Mouse (Mus musculus) liver, embryonic 14.5 days (tissue): ENCODE measurements at regions not wholly inside any gene's neighbourhood (a gene's known extent, or its start where the extent isn't known, plus 50 kb on each side); places are given as distances from the start of the nearest gene placed in this dataset.
"Not testable (repeated sequence)": the region's sequence is repeated elsewhere in the genome, so short reads cannot be mapped to it uniquely, and the experiment has no call there.

Experiments
- ATAC-seq: fragments of 200-750 bp; cut with Nextera tagmentation; 2 replicates; pipeline ENCODE4 v1.8.0; 2017; ENCODE audit warnings: moderate number of reproducible peaks, mild to moderate bottlenecking, moderate library complexity; ENCODE audit not compliant: insufficient read depth
- DNase-seq, 3 experiments: peaks; one replicate each; pipeline ENCODE4 v3.0.0-alpha.2; 2012 to 2013; ENCODE audit warnings: low read depth in 3 of 3, low spot score in 3 of 3
- H3K27ac ChIP-seq: fragments of 300-500 bp; sonication (generic); 2 replicates; pipeline ENCODE4 v1.5.1; 2014; ENCODE audit warnings: moderate library complexity, mild to moderate bottlenecking, control low read depth, inconsistent platforms
- H3K27me3 ChIP-seq: fragments of 300-500 bp; sonication (generic); 2 replicates; pipeline ENCODE4 v1.6.1; 2014; ENCODE audit warnings: mild to moderate bottlenecking, low read length, moderate library complexity; ENCODE audit not compliant: control insufficient read depth, insufficient read depth
- H3K36me3 ChIP-seq: fragments of 300-500 bp; sonication (generic); replicated peaks from 2 replicates; pipeline ENCODE4 v1.6.1; 2014; ENCODE audit warnings: low read depth; ENCODE audit not compliant: control insufficient read depth, insufficient read depth
- H3K4me1 ChIP-seq, 2 experiments: fragments of 200-500 bp in 1 of 2; fragments of 300-500 bp in 1 of 2; sonication (generic) in 1 of 2; replicated peaks; 2 replicates each; pipeline ENCODE4 v1.6.1; 2012 to 2014; ENCODE audit warnings: antibody characterized with exemption in 1 of 2, inconsistent platforms in 1 of 2, low read length in 1 of 2; ENCODE audit not compliant: control insufficient read depth in 2 of 2, insufficient read depth in 2 of 2
- H3K4me2 ChIP-seq: fragments of 300-500 bp; sonication (generic); 2 replicates; pipeline ENCODE4 v1.6.1; 2014; ENCODE audit warnings: low read depth, mild to moderate bottlenecking, control low read depth, moderate library complexity
- H3K4me3 ChIP-seq, 2 experiments: fragments of 200-500 bp in 1 of 2; fragments of 300-500 bp in 1 of 2; sonication (generic) in 1 of 2; 2 replicates each; pipeline ENCODE4 v1.5.1; 2012 to 2014; ENCODE audit warnings: low read depth in 2 of 2, low read length in 2 of 2, mild to moderate bottlenecking in 2 of 2, control low read depth in 1 of 2, inconsistent platforms in 1 of 2, moderate library complexity in 1 of 2; ENCODE audit not compliant: insufficient read depth in 1 of 2
- H3K9ac ChIP-seq: fragments of 300-500 bp; sonication (generic); replicated peaks from 2 replicates; pipeline ENCODE4 v1.6.1; 2014; ENCODE audit warnings: mild to moderate bottlenecking, control low read depth, moderate library complexity
- H3K9me3 ChIP-seq: fragments of 300-500 bp; sonication (generic); 2 replicates; pipeline ENCODE4 v1.6.1; 2016; ENCODE audit warnings: low read length, mixed read lengths; ENCODE audit not compliant: control insufficient read depth
- CTCF ChIP-seq: IDR thresholded peaks from 2 replicates; pipeline ENCODE4 v1.5.1; 2016; ENCODE audit warnings: antibody characterized with exemption, low read depth, control low read depth
- EP300 ChIP-seq: IDR thresholded peaks from 2 replicates; pipeline ENCODE4 v1.6.1; 2016; ENCODE audit warnings: antibody characterized with exemption, low read depth
- WGBS: fragments of 180-500 bp; shearing (Covaris S2); extraction: QIAGEN DNeasy Blood & Tissue Kit; methylation state at CpG from one replicate; pipeline ENCODE4 v1.1.7; 2014; ENCODE audit not compliant: insufficient replicate concordance; 5-methylcytosine and 5-hydroxymethylcytosine counted together

DNA sequence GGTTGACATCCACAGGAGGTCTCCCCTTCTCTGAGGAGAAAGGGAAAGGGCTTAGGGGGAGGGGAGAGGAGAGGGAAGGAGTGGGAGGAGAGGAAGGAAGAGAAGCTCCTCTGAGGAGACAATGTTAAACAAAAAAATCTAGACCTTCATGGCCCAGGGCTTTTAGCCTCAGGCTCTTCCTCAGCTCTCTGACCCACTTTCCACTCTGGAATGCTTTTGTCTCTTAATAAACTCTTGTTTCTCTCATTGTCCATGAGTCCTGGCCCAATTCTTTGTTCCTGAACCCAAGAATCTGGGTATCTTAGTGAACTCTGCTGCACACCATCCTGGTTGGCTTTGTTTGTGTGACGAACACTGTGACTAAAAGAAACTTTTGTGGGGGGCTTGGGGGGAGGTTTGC, 325.0 kb downstream of the Eipr1 start:
- TF ChIP-seq CTCF = no peak
- TF ChIP-seq EP300 = no peak
- Histone ChIP-seq H3K4me3 (no peak overlapping the region), H3K27ac (no peak overlapping the region), H3K36me3 (no peaks in the 10 kb centered on the region), H3K4me2 (no peak overlapping the region), H3K9ac (no peak overlapping the region), H3K4me1 (no peaks in the 10 kb centered on the region), H3K27me3 (no peaks in the 10 kb centered on the region), H3K9me3 (no peaks in the 10 kb centered on the region)
- WGBS = 43% methylated on average over 1 of the region's 1 CpGs
- no peak for DNase-seq
- no peak for ATAC-seq

DNA sequence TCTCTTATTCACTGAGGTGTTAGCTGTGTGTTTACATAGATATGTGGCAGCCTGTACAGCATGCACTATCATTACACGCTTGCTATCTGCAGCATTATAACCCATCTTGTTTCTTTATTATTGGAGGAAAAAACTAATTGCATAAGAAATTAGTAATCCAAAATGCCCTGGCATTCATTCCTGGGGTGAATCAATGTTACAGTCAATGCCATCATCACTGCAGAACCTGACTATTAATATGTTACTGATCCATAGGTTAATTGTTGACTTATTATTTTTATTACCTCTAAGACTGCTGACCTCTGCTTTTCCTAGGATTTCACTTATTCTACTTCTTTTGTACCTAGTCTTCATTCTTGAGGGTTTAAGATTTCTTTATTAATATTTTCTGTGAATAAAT, 327.4 kb downstream of the Eipr1 start:
- Histone ChIP-seq H3K27me3 (no peaks in the 10 kb centered on the region), H3K36me3 (no peaks in the 10 kb centered on the region), H3K9me3 (no peaks in the 10 kb centered on the region), H3K9ac (no peak overlapping the region), H3K27ac (no peak overlapping the region), H3K4me1 (no peaks in the 10 kb centered on the region), H3K4me3 (no peak overlapping the region), H3K4me2 (no peak overlapping the region)
- WGBS = 67% methylated on average over 1 of the region's 1 CpGs
- no peak for TF ChIP-seq CTCF
- TF ChIP-seq EP300 = no peak
- ATAC-seq (no peak), DNase-seq (no peak)

DNA sequence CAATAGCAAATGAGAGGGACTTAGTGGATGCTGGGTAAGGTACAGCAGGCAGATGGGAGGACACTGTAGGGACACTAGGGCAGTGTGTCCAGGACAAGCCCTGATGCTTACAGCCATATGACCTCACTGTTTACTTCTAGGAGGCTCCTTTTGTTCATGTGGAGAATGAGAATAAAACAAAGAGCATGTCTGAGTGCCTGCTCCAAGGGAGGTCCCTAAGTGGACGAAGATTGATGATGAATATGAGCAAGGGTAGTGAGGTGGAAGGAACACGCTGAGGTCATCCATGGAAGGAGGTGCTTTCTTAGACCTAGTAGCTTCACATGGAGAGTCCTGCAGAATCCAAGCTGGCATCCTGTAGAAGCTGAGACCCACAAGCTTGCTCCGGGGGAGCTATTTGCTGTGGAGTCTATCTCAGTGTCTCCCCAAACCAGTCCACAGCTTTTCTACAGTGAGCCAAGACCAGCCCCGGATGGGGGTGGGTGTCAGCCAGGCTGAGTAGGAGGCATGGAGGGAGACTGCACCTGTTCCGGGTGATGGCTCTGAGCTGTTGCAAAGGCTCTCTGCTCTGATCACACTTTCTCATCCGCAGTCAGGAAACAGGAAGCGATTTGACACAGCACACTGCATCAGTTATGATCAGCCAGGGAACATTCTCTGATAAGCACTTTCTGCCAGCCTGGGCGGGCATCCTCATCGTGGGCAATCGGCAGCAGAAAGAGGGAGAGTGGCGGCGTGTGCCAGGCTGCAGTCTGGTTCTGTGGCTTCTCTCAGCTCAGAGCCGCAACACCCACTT, 332.0 kb downstream of the Eipr1 start:
- H3K9ac ChIP-seq = no peak overlapping the region
- H3K36me3 ChIP-seq = no peaks in the 10 kb centered on the region
- 30% methylated on average over 13 of the region's 13 CpGs for WGBS
- TF ChIP-seq CTCF (no peak), EP300 (no peak)
- H3K9me3 ChIP-seq = no peaks in the 10 kb centered on the region
- H3K4me3 ChIP-seq = no peak overlapping the region
- no peak for DNase-seq
- H3K27ac ChIP-seq = no peak overlapping the region
- H3K4me1 ChIP-seq = no peaks in the 10 kb centered on the region
- ATAC-seq = no peak
- H3K27me3 ChIP-seq = no peaks in the 10 kb centered on the region
- H3K4me2 ChIP-seq = no peak overlapping the region

DNA sequence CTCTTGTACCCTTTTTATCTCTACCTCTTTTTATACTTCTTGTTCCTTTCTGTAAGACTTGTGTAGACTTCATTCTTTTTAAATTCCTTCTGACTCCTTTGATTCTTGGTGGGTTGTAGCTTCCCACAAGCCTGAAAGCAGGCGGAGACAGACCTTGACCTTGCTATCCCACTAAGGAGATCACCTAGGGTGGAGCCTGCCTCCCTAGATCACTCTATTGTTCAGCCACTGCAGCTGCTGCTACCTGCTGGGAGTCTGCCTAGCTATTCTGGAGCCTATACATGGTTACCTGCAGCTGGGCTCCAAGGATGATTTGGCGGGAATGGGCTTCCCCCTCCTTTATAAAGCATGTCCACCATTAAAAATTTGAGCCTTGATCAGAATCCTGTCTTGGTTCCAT, 335.6 kb downstream of the Eipr1 start:
- not testable (repeated sequence) for H3K4me2 ChIP-seq, DNase-seq, H3K4me1 ChIP-seq, H3K27ac ChIP-seq, H3K9ac ChIP-seq, H3K4me3 ChIP-seq, ATAC-seq, H3K27me3 ChIP-seq, H3K9me3 ChIP-seq, H3K36me3 ChIP-seq
- 57% methylated on average over 2 of the region's 2 CpGs for WGBS

DNA sequence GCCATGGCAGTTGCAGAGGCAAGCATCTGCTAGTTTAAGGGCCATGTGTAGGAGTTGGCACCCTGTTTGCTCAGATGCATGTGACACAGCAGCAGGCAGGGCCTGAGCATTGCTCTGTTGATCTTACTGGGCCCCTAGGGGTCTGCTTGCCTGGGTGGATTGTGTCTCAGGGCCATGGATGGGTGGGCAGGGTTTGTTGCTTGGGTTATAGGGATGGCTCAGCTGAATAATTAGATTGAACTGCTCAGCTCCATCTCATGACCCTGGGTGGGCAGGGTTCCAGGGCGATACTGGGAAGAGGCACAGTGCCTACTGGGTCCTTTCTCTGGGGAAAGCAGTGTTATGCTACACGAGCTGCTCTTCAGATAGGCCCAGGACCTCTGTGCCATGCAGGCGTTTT, 338.0 kb downstream of the Eipr1 start:
- no peak for ATAC-seq
- TF ChIP-seq EP300 (no peak), CTCF (no peak)
- WGBS = 25% methylated on average over 3 of the region's 3 CpGs

More for the DNA sequence above, 338.0 kb downstream of the Eipr1 start:
- Histone ChIP-seq H3K36me3 (no peaks in the 10 kb centered on the region), H3K9ac (no peak overlapping the region), H3K27ac (no peak overlapping the region), H3K27me3 (no peaks in the 10 kb centered on the region), H3K4me1 (no peaks in the 10 kb centered on the region), H3K4me3 (no peak overlapping the region), H3K9me3 (no peaks in the 10 kb centered on the region), H3K4me2 (no peak overlapping the region)
- no peak for DNase-seq
